Mouse (Mus musculus): ENCODE measurements around the gene Kctd7. TPM values are rescaled to one million over a fixed set of nuclear protein-coding genes. Genes with fewer than 3 reads are reported as not detected.
A peak's percentile ranks its signal among the peaks of the same experiment; 100 is the strongest.

The Kctd7 gene
- polyA plus RNA-seq, 1 experiment from 2014 or later: 7.8 TPM

- H3K27me3 ChIP-seq (replicated peaks): peaks cover 11% of the 10 kb centered on the region; the same call in 1 of the 2 replicates
- WGBS (ENCODE audit: insufficient replicate concordance): 60% methylated on average over 8 of the region's 8 CpGs
- no peak for ATAC-seq
- H3K36me3 ChIP-seq: peaks cover 32% of the 10 kb centered on the region
- H3K4me3 ChIP-seq: peak overlapping the region; percentile 80
- peaks cover 31% of the 10 kb centered on the region for H3K4me1 ChIP-seq
- peak overlapping the region; percentile 89 for H3K9ac ChIP-seq
- H3K27ac ChIP-seq: peak overlapping the region; percentile 97
- no peaks in the 10 kb centered on the region for H3K9me3 ChIP-seq (replicated peaks)
- H3K4me2 ChIP-seq: peak overlapping the region; percentile 93
These were observed 1.3 kb downstream of the Kctd7 start for GRCm38 (mm10) chr5:130145961-130146360.

- no peak for ATAC-seq
- Histone ChIP-seq H3K36me3 (peaks cover 63% of the 10 kb centered on the region), H3K9ac (no peak overlapping the region; the same call in 1 of the 2 replicates), H3K4me3 (no peak overlapping the region), H3K4me1 (peaks cover 18% of the 10 kb centered on the region), H3K4me2 (no peak overlapping the region), H3K9me3 (replicated peaks) (no peaks in the 10 kb centered on the region), H3K27ac (no peak overlapping the region), H3K27me3 (replicated peaks) (no peaks in the 10 kb centered on the region)
- 75% methylated on average over 7 of the region's 7 CpGs for WGBS (ENCODE audit: insufficient replicate concordance)
These were observed 5.2 kb downstream of the Kctd7 start for GRCm38 (mm10) chr5:130149726-130150310.

GRCm38 (mm10) chr5:130154286-130154685 is 9.6 kb downstream of the Kctd7 start:
- 69% methylated on average over 2 of the region's 2 CpGs for WGBS (ENCODE audit: insufficient replicate concordance)

GRCm38 (mm10) chr5:130158545-130158944 is 13.9 kb downstream of the Kctd7 start:
- Histone ChIP-seq H3K4me3 (no peak overlapping the region), H3K27me3 (replicated peaks) (no peaks in the 10 kb centered on the region), H3K27ac (no peak overlapping the region), H3K4me1 (peaks cover 7% of the 10 kb centered on the region), H3K4me2 (no peak overlapping the region), H3K9ac (no peak overlapping the region), H3K36me3 (peaks cover 14% of the 10 kb centered on the region), H3K9me3 (replicated peaks) (no peaks in the 10 kb centered on the region)
- no peak for ATAC-seq
- 71% methylated on average over 4 of the region's 4 CpGs for WGBS (ENCODE audit: insufficient replicate concordance)

More at GRCm38 (mm10) chr5:130154286-130154685, 9.6 kb downstream of the Kctd7 start:
- H3K9ac ChIP-seq: no peak overlapping the region
- peaks cover 54% of the 10 kb centered on the region for H3K36me3 ChIP-seq
- H3K27ac ChIP-seq: no peak overlapping the region
- H3K4me2 ChIP-seq: no peak overlapping the region
- no peaks in the 10 kb centered on the region for H3K27me3 ChIP-seq (replicated peaks)
- no peaks in the 10 kb centered on the region for H3K9me3 ChIP-seq (replicated peaks)
- no peaks in the 10 kb centered on the region for H3K4me1 ChIP-seq
- H3K4me3 ChIP-seq: no peak overlapping the region
- ATAC-seq: no peak

GRCm38 (mm10) chr5:130159761-130160201 is 15.1 kb downstream of the Kctd7 start:
- Histone ChIP-seq H3K4me3 (no peak overlapping the region), H3K36me3 (peaks cover 7% of the 10 kb centered on the region), H3K27ac (no peak overlapping the region), H3K4me1 (peaks cover 19% of the 10 kb centered on the region), H3K4me2 (no peak overlapping the region), H3K9ac (no peak overlapping the region), H3K9me3 (replicated peaks) (no peaks in the 10 kb centered on the region), H3K27me3 (replicated peaks) (no peaks in the 10 kb centered on the region)
- no peak for ATAC-seq
- 43% methylated on average over 7 of the region's 7 CpGs for WGBS (ENCODE audit: insufficient replicate concordance)

GRCm38 (mm10) chr5:130163670-130164069 is 19.0 kb downstream of the Kctd7 start:
- peak; percentile 47; the same call in 1 of the 2 replicates for ATAC-seq
- Histone ChIP-seq H3K27me3 (replicated peaks) (no peaks in the 10 kb centered on the region), H3K9me3 (replicated peaks) (no peaks in the 10 kb centered on the region), H3K4me2 (no peak overlapping the region), H3K4me3 (no peak overlapping the region), H3K4me1 (peaks cover 40% of the 10 kb centered on the region), H3K9ac (no peak overlapping the region), H3K36me3 (no peaks in the 10 kb centered on the region), H3K27ac (no peak overlapping the region; the same call in 1 of the 2 replicates)
- WGBS (ENCODE audit: insufficient replicate concordance): under 1% methylated on average over 7 of the region's 7 CpGs

GRCm38 (mm10) chr5:130165213-130165612 is 20.6 kb downstream of the Kctd7 start:
- Histone ChIP-seq H3K9me3 (replicated peaks) (no peaks in the 10 kb centered on the region), H3K9ac (no peak overlapping the region), H3K4me2 (no peak overlapping the region), H3K4me1 (peaks cover 56% of the 10 kb centered on the region), H3K36me3 (no peaks in the 10 kb centered on the region), H3K27ac (peak overlapping the region; percentile 57; the same call in 1 of the 2 replicates), H3K4me3 (no peak overlapping the region), H3K27me3 (replicated peaks) (no peaks in the 10 kb centered on the region)
- peak; percentile 61; the same call in 1 of the 2 replicates for ATAC-seq
- WGBS (ENCODE audit: insufficient replicate concordance): 38% methylated on average over 4 of the region's 4 CpGs

GRCm38 (mm10) chr5:130169109-130169508 is 24.4 kb downstream of the Kctd7 start:
- no peak overlapping the region for H3K9ac ChIP-seq
- ATAC-seq: no peak
- no peak overlapping the region for H3K4me2 ChIP-seq
- H3K4me3 ChIP-seq: no peak overlapping the region
- no peaks in the 10 kb centered on the region for H3K9me3 ChIP-seq (replicated peaks)
- H3K36me3 ChIP-seq: no peaks in the 10 kb centered on the region
- WGBS (ENCODE audit: insufficient replicate concordance): 75% methylated on average over 6 of the region's 6 CpGs
- peaks cover 69% of the 10 kb centered on the region for H3K4me1 ChIP-seq
- H3K27ac ChIP-seq: peak overlapping the region; percentile 100
- no peaks in the 10 kb centered on the region for H3K27me3 ChIP-seq (replicated peaks)

- no peaks in the 10 kb centered on the region for H3K36me3 ChIP-seq
- H3K4me2 ChIP-seq: peak overlapping the region; percentile 82
- 3% methylated on average over 6 of the region's 6 CpGs for WGBS (ENCODE audit: insufficient replicate concordance)
- no peaks in the 10 kb centered on the region for H3K27me3 ChIP-seq (replicated peaks)
- peaks cover 69% of the 10 kb centered on the region for H3K4me1 ChIP-seq
- H3K27ac ChIP-seq: peak overlapping the region; percentile 100
- H3K4me3 ChIP-seq: peak overlapping the region; percentile 93
- no peaks in the 10 kb centered on the region for H3K9me3 ChIP-seq (replicated peaks)
- peak; percentile 84 for ATAC-seq
- peak overlapping the region; percentile 97 for H3K9ac ChIP-seq
These were observed 26.2 kb downstream of the Kctd7 start for GRCm38 (mm10) chr5:130170666-130171422.

- Histone ChIP-seq H3K9ac (peak within 1 kb of the TSS; percentile 97), H3K4me2 (peak within 1 kb of the TSS; percentile 82), H3K27ac (peak within 1 kb of the TSS; percentile 100), H3K4me1 (peaks cover 75% of the 10 kb centered on the region), H3K9me3 (replicated peaks) (no peaks in the 10 kb centered on the region), H3K4me3 (peak within 1 kb of the TSS; percentile 93), H3K36me3 (no peaks in the 10 kb centered on the region), H3K27me3 (replicated peaks) (no peaks in the 10 kb centered on the region)
- WGBS (ENCODE audit: insufficient replicate concordance): under 1% methylated on average over 58 of the region's 62 CpGs
- peak; percentile 87 for ATAC-seq
These were observed 26.8 kb downstream of the Kctd7 start, which contains the start of gene Rabgef1 for GRCm38 (mm10) chr5:130171423-130171954. Gene Rabgef1 (plus strand): TSS chr5:130171798.

GRCm38 (mm10) chr5:130171956-130172601 is 27.4 kb downstream of the Kctd7 start:
- peak; percentile 48 for ATAC-seq
- H3K27ac ChIP-seq: peak overlapping the region; percentile 100
- H3K9ac ChIP-seq: peak overlapping the region; percentile 97
- H3K4me3 ChIP-seq: peak overlapping the region; percentile 93
- WGBS (ENCODE audit: insufficient replicate concordance): 1% methylated on average over 46 of the region's 46 CpGs
- no peaks in the 10 kb centered on the region for H3K36me3 ChIP-seq
- H3K9me3 ChIP-seq (replicated peaks): no peaks in the 10 kb centered on the region
- H3K4me2 ChIP-seq: peak overlapping the region; percentile 82
- peaks cover 74% of the 10 kb centered on the region for H3K4me1 ChIP-seq
- H3K27me3 ChIP-seq (replicated peaks): no peaks in the 10 kb centered on the region

All from liver, embryonic 12.5 days (tissue).